Mouse (Mus musculus) C2C12 (cell line): Measurements from ENCODE around the gene Dnah3.

ENCODE experiments used
- CEBPB ChIP-seq: IDR thresholded peaks from one replicate; pipeline ENCODE4 v1.6.1; 2011; ENCODE audit warnings: low read depth, mild to moderate bottlenecking, control low read depth, moderate library complexity
- CTCF ChIP-seq: IDR thresholded peaks from one replicate; pipeline ENCODE4 v1.5.1; 2011; ENCODE audit not compliant: control insufficient read depth, insufficient read depth, insufficient read length
- FOSL1 ChIP-seq: IDR thresholded peaks from one replicate; pipeline ENCODE4 v1.8.0; 2011; ENCODE audit warnings: mild to moderate bottlenecking, low read length; ENCODE audit not compliant: poor library complexity, insufficient read depth, severe bottlenecking
- MAX ChIP-seq: IDR thresholded peaks from one replicate; pipeline ENCODE4 v1.6.1; 2011; ENCODE audit warnings: mild to moderate bottlenecking, control low read depth
- MYOD1 ChIP-seq: IDR thresholded peaks from one replicate; pipeline ENCODE4 v1.6.1; 2011; ENCODE audit warnings: low read depth; ENCODE audit not compliant: control insufficient read depth, insufficient read length
- MYOG ChIP-seq: IDR thresholded peaks from one replicate; pipeline ENCODE4 v1.6.1; 2011; ENCODE audit not compliant: control insufficient read depth, insufficient read length; ENCODE audit errors: extremely low read depth
- USF1 ChIP-seq: IDR thresholded peaks from one replicate; pipeline ENCODE4 v1.6.1; 2011; ENCODE audit warnings: low read depth, mild to moderate bottlenecking, control low read depth, moderate library complexity

- TF ChIP-seq CTCF (no peak), CEBPB (no peak), USF1 (no peak), MAX (no peak), MYOG (no peak), FOSL1 (no peak), MYOD1 (no peak)
These were observed 32.6 kb upstream of the Dnah3 start for GRCm38 (mm10) chr7:120127686-120128059.
